Mouse (Mus musculus): ENCODE results near the gene 1700080O16Rik.

GRCm38 (mm10) chrX:51974618-51975017, 2.0 kb upstream of the 1700080O16Rik start:
- TF ChIP-seq CTCF (IDR thresholded peaks at IDR 0.05; ENCODE audit: low read depth) (no peak), EP300 (optimal IDR thresholded peaks at IDR 0.05) (no peak)

All from stomach, postnatal 0 days (tissue).